Mouse (Mus musculus) gastrocnemius, postnatal 10 days (tissue): ENCODE measurements around the gene Taf12. TPM values are rescaled to one million over a fixed set of nuclear protein-coding genes. Genes with fewer than 3 reads are reported as not detected.
A peak's percentile ranks its signal among the peaks of the same experiment; 100 is the strongest.

Experiments
- DNase-seq: peaks from one replicate; pipeline ENCODE4 v3.0.0; 2021; ENCODE audit warnings: mixed read lengths
- total RNA-seq, 2 experiments: library from RNA; stranded (reverse); gene quantifications; 2 replicates each; pipeline ENCODE4 v1.2.3; 2021

Taf12 gene
- total RNA-seq, 2 experiments from 2014 or later = 22.9 to 25.7 TPM

GRCm38 (mm10) chr4:132311209-132311608 is 37.0 kb downstream of the Taf12 start:
- DNase-seq = no peak

GRCm38 (mm10) chr4:132311801-132312200 is 37.6 kb downstream of the Taf12 start:
- DNase-seq = no peak

GRCm38 (mm10) chr4:132312627-132313026 is 38.5 kb downstream of the Taf12 start:
- DNase-seq = no peak

GRCm38 (mm10) chr4:132315711-132316110 is 41.5 kb downstream of the Taf12 start:
- no peak for DNase-seq

- no peak for DNase-seq
These were observed 52.3 kb downstream of the Taf12 start for GRCm38 (mm10) chr4:132326481-132326880.

- no peak for DNase-seq
These were observed 54.3 kb downstream of the Taf12 start for GRCm38 (mm10) chr4:132328391-132328982.

GRCm38 (mm10) chr4:132329115-132329834 is 55.1 kb downstream of the Taf12 start, which contains the start of gene Trnau1ap:
TSS of gene Trnau1ap (minus strand) at chr4:132329538.
- DNase-seq = peak; percentile 90

- DNase-seq = no peak
These were observed 55.7 kb downstream of the Taf12 start for GRCm38 (mm10) chr4:132329835-132330354.

GRCm38 (mm10) chr4:132331960-132332359 is 57.8 kb downstream of the Taf12 start:
- no peak for DNase-seq

- DNase-seq = no peak
These were observed 58.7 kb downstream of the Taf12 start for GRCm38 (mm10) chr4:132332880-132333279.

GRCm38 (mm10) chr4:132338943-132339342 is 64.8 kb downstream of the Taf12 start:
- DNase-seq = peak; percentile 82

- DNase-seq = no peak
These were observed 67.3 kb downstream of the Taf12 start for GRCm38 (mm10) chr4:132341451-132341850.

- no peak for DNase-seq
These were observed 70.4 kb downstream of the Taf12 start for GRCm38 (mm10) chr4:132344403-132345134.

Other genes starting within 250 kb of the Taf12 start
- under 1 TPM in 1 of 2 experiments, not detected in 1; 0.18 TPM for gene Gm10300, start 199.7 kb upstream of the Taf12 start, total RNA-seq
- 10 to 100 TPM; 51.7 to 54.5 TPM for gene Epb41, start 199.1 kb upstream of the Taf12 start, total RNA-seq
- gene Oprd1, start 129.9 kb upstream of the Taf12 start, total RNA-seq = not detected
- gene Ythdf2, start 62.1 kb upstream of the Taf12 start, total RNA-seq = 10 to 100 TPM; 31.9 to 36.0 TPM
- 10 to 100 TPM; 11.2 to 12.3 TPM for gene Gmeb1, start 12.8 kb upstream of the Taf12 start, total RNA-seq
- under 1 TPM; 0.72 to 0.87 TPM for gene Rab42, start 29.0 kb downstream of the Taf12 start, total RNA-seq
- gene Trnau1ap, start 55.2 kb downstream of the Taf12 start, total RNA-seq = 10 to 100 TPM; 16.1 to 21.2 TPM
- gene Rcc1, start 79.2 kb downstream of the Taf12 start, total RNA-seq = 10 to 100 TPM; 13.4 to 18.6 TPM
- 10 to 100 TPM; 16.3 to 18.4 TPM for gene Phactr4, start 148.1 kb downstream of the Taf12 start, total RNA-seq
- 1 to 10 TPM; 5.1 to 6.5 TPM for gene Med18, start 189.5 kb downstream of the Taf12 start, total RNA-seq
- gene Sesn2, start 236.1 kb downstream of the Taf12 start, total RNA-seq = 1 to 10 TPM; 2.2 to 2.6 TPM